Mouse (Mus musculus): ENCODE data around the gene Rbm15b.

Gene Rbm15b

DNA sequence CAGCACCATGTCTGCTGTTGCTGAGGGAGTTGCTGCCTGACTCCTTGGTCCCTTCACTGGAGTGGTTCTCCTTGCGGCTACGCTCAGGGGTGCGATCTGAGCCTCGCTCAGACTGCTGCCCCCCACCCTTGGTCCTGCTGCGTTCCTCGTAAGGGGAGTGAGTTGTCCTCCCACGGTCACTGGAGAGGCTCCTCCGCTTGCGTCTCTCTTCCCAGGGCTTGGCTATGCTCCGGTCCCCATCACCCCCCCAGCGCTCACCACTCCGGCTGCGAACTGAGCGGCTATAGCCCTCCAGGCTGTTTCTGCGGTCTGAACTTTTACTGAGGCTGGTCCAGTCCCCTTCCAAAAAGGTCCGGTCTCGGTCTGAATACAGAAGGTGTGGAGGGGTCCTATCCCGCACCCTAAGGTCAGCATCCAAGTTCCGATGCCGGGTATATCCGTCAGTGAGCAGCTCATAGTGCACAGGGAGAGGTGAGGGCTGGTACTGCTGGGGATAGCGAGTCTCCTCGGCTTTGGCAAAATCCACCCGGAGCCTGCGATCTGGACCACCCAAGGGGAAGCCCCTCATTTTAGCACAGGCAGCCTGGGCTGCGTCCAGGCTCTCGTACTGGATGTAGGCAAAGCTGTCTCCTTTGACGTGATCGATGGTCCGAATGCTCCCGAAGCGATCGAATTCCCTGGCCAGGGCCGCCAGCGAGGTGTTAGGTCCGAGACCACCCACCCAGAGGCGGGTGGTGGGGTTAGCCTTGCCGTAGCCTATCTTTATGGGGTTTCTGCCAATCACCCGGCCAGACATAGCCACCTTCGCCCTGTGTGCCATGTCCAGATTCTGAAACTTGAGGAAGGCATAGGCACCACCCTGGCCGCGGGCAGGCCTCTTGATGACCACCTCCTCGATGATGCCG is 2.0 kb downstream of the Rbm15b start:
- DNase-seq (ENCODE audit: extremely low read depth, insufficient read length, low spot score): no peak

DNA sequence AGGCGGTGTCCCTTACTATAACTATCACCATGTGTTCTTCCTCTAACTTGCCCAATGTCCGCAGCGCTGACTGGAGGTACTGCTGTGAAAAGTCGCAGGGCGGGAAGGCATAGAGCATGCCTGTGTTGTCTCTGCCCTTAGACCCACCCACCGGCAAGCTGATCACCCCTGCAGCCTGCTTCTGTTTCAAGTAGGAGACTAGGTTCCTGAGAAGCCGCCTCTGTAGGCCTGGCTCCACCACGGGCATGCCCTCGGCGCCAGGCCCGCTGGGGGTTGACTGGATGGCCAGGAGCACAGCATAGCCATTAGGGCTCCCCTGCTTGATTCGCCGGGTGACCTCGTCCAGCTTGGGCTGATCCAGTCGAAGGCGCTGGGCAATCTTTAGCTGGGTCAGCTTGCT is 2.9 kb downstream of the Rbm15b start:
- peak; percentile 28 for DNase-seq (ENCODE audit: extremely low read depth, insufficient read length, low spot score)

- DNase-seq (ENCODE audit: extremely low read depth, insufficient read length, low spot score): no peak
Observed at GRCm38 (mm10) chr9:106883085-106883484, 4.1 kb downstream of the Rbm15b start.

- no peak for DNase-seq (ENCODE audit: extremely low read depth, insufficient read length, low spot score)
Observed at GRCm38 (mm10) chr9:106882176-106882575, 5.1 kb downstream of the Rbm15b start.

- DNase-seq (ENCODE audit: extremely low read depth, insufficient read length, low spot score): no peak
Observed at GRCm38 (mm10) chr9:106881071-106881755, 6.0 kb downstream of the Rbm15b start.

- DNase-seq (ENCODE audit: extremely low read depth, insufficient read length, low spot score): no peak
Observed at GRCm38 (mm10) chr9:106879471-106879870, 7.8 kb downstream of the Rbm15b start.

GRCm38 (mm10) chr9:106876666-106877065 is 10.6 kb downstream of the Rbm15b start:
- no peak for DNase-seq (ENCODE audit: extremely low read depth, insufficient read length, low spot score)

DNA sequence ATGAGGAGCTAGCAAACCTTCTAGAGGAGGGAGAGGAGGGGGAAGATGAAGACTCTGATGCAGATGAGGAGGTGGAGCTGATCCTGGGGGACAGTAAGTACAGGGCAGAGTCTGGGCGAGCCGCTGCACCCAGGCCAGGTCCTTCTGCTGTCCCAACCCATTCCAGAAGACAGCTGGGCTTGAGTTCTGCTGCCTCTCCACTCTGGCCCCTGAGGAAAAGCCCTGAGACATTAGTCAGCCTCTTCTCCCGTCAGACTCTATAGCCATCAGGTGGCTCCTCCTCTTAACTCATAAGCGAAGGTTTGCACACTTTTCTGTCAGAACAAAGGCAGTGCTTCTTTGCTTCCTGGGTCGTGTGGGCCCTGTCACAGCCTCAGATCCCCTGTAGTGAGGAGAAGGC is 13.0 kb downstream of the Rbm15b start:
- no peak for DNase-seq (ENCODE audit: extremely low read depth, insufficient read length, low spot score)

GRCm38 (mm10) chr9:106858036-106858435 is 29.2 kb downstream of the Rbm15b start:
- no peak for DNase-seq (ENCODE audit: extremely low read depth, insufficient read length, low spot score)

- no peak for DNase-seq (ENCODE audit: extremely low read depth, insufficient read length, low spot score)
Observed at GRCm38 (mm10) chr9:106856664-106857063, 30.6 kb downstream of the Rbm15b start.

DNA sequence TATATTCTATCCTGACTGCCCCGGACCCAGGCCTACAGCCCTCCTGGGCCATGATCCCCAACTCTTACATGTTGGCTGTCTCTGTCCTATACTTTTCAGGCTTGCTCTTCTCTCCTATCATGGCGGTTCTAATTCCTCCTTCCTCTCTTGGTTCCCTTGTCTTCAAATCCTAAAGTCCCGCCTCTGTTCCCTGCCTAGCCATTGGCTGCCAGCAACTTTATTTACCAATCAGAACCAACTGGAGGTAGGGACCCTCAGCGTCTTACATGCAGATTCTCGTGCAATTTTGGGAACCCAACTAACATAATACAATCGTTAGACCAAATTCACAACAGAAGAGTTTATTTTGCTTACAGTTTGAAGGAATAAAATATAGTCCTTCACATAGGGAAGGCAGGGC is 44.4 kb downstream of the Rbm15b start:
- DNase-seq (ENCODE audit: extremely low read depth, insufficient read length, low spot score): no peak

GRCm38 (mm10) chr9:106840569-106840968 is 46.7 kb downstream of the Rbm15b start:
- DNase-seq (ENCODE audit: extremely low read depth, insufficient read length, low spot score): no peak

Data from 3134 (cell line).